Mouse (Mus musculus): Measurements from ENCODE around the gene Slc29a3.
"Not testable (repeated sequence)": the region's sequence is repeated elsewhere in the genome, so short reads cannot be mapped to it uniquely, and the experiment has no call there.

Slc29a3 gene

DNA sequence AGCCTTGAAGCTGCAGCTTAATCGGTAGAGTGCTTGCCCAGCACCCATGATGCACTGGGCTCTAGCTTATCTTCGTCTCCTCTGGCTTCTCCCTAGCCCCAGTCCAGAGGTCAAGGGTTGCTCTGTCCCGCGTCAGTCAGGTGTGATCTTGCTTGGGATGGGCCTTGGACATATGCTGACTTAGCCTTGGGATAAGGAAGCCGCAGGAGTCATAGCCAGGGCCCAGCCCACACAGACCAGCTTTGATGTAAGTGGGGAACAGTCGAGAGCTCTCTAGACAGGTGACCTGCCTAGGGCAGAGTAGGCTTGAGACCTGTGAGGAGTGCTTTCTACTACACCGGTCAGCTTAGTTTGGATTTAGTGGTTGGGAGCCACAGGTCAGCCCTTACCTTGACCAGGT lies 14.8 kb upstream of the Slc29a3 start:
- DNase-seq (ENCODE audit: inconsistent ontology term) = no peak

- DNase-seq (ENCODE audit: inconsistent ontology term) = no peak
Measured at GRCm38 (mm10) chr10:60762126-60762525, 9.5 kb upstream of the Slc29a3 start.

GRCm38 (mm10) chr10:60760377-60760776 lies 7.8 kb upstream of the Slc29a3 start:
- peak; percentile 81 for DNase-seq (ENCODE audit: inconsistent ontology term)

DNA sequence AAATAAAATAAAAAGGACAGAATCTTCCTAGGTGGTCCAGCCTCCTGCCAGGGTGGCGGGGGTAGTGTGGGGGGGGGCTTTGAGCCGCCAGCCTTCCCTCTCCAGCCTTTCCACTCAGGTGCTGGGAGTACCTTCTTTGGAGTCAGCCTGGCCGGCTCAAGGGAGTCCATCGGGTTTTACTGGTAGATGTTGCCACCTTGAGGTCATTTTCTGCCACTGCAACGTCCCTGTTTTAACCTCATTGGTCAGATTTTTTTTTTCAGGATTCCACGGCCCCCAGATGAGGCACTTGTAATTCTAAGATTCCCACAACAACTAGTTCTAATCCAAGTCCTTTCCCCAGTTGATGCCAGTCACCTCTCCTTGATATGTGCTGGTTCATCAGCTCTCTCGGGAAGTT lies 4.4 kb upstream of the Slc29a3 start:
- peak; percentile 45 for DNase-seq (ENCODE audit: inconsistent ontology term)

DNA sequence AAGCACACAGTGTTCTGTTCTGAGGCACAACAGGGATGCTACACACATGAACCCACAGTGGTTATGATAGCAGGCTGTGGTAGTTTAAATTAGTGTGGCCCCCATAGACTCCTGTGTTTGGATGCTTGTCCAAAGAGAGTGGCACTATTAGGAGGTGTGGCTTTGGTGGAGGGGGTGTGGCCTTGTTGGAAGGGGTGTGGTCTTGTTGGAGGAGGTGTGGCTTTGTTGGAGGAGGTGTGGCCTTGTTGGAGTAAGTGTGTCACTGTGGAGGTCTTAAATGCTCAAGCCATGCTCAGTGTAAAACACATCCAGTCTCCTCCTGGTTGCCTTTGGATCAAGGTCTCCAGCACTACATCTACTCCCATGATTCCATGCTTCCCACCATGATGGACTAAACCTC lies 3.6 kb upstream of the Slc29a3 start:
- no peak for DNase-seq (ENCODE audit: inconsistent ontology term)

DNA sequence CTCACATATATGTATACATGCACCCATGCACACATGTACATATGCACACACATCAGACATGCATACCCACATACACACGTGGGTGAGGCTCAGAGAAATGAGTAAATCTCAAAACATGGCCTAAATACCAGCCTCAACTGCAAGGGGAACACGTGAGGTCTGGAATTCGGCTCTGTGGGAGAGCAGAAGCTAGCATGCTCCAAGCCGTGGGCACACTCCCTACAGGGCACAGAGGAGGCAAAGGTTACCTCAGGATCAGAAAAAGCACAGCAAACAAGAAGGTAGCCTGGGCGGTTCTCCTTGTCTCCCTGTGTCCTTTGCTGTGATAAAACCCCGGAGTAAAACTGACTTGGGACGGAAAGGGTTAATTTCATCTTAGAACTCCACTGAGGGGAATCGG lies 1.3 kb upstream of the Slc29a3 start:
- no peak for DNase-seq (ENCODE audit: inconsistent ontology term)

- DNase-seq (ENCODE audit: inconsistent ontology term) = no peak
Measured at GRCm38 (mm10) chr10:60753261-60753660, 667 bp upstream of the Slc29a3 start.

- DNase-seq (ENCODE audit: inconsistent ontology term) = peak; percentile 20
Measured at GRCm38 (mm10) chr10:60747667-60748212, 4.9 kb downstream of the Slc29a3 start.

DNA sequence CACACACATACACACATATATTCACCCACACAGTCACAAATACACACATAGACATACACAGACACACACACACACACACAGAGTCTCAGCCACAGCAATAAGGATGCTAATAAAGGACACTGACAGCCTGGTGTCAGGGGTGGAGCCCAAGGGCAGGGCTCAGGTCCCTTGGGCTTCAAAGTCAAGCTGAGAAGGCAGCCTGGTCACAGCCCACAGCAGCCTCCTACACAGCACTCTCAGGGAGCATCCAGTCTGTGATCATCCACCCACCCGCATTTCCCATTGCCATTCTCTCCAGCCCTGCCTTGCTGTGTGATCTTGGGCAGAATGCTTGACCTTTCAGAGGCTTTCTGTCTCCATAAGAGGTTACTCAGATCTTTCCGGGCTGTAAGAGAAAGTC lies 6.1 kb downstream of the Slc29a3 start:
- no peak for DNase-seq (ENCODE audit: inconsistent ontology term)

GRCm38 (mm10) chr10:60744543-60745290 lies 7.9 kb downstream of the Slc29a3 start:
- no peak for DNase-seq (ENCODE audit: inconsistent ontology term)

GRCm38 (mm10) chr10:60743681-60744080 lies 8.9 kb downstream of the Slc29a3 start:
- DNase-seq (ENCODE audit: inconsistent ontology term) = no peak

DNA sequence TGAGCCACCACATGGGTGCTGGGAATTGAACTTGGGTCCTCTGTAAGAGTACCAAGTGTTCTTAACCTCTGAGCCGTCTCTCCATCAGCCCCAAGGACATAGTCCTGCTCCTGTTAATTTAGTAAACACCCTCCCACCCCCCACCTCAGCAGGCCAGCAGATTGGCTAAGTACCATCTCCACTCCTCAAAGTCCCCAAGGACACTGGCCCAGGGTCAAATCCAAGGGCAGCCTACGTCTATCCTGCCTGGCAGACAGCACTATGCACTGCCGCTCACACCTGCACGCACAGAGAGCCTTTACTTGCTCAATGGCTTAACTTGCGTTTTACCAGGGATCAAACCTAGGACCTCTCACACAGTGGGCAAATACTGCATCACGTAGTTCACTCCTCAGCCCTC lies 9.7 kb downstream of the Slc29a3 start:
- no peak for DNase-seq (ENCODE audit: inconsistent ontology term)

DNA sequence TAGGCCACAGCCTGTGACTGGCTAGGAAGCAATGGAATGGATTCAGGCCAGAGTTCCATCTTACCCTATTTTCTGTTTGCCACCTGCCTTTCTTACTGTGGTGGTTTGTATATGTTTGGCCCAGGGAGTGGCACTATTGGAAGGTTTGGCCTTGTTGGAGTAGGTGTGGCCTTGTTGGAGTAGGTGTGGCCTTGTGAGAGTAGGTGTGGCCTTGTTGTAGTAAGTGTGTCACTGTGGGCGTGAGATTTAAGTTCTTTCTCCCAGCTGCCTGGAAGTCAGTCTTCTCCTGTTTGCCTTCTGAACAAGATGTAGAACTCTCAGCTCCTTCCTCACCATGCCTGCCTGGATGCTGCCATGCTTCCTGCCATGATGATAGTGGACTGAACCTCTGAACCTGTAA lies 10.3 kb downstream of the Slc29a3 start:
- DNase-seq (ENCODE audit: inconsistent ontology term) = not testable (repeated sequence)

DNA sequence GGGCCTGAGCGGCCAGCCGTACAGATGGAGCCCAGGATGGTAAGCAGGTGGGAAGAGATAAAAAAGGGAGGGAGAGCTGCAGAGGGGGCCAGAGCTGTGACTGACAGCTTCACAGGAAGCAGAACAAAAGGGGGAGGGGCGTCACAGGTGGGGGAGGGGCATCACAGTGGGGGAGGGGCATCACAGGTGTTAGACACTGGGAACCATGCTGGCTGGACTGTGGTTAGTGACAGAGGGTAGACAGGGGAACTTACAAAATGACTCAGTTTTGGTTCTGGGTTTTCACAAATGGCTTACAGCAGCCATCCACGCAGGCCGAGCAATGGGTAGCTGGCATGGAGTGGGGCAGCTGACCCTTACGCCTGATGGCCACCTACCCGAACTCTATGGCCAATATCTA lies 11.2 kb downstream of the Slc29a3 start:
- no peak for DNase-seq (ENCODE audit: inconsistent ontology term)

DNA sequence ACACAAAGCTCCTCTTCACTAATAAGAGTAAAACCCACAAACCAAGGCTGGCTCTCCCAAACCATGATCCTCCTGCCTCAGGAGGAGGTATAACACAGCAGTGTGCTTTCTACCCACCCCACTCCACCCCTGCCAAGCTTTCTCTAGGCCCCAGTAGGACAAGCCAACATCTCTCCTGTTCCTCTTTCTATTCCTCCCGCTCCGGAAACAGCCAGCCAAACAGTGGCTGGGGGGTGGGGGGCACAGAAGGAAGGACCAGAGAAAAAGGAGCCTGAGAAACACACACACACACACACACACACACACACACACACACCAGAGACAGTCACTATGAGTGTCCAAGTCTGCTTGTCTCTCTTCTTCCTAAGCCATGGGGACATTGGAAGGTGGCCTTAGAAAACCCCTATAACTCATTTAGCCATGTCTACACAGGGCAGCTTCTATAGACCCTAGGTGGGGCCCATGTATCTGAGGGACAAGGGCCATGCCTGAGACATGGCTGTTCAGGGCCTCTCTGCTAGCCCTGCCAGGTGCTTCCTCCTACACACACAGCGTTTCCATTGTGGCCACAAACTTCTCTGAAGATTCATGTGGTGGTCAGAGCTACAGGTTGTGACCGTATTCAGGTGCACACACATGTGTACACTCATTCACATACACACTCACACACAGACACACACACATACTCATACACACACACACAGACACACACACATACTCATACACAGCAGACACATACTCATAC lies 12.8 kb downstream of the Slc29a3 start:
- DNase-seq (ENCODE audit: inconsistent ontology term) = no peak

DNA sequence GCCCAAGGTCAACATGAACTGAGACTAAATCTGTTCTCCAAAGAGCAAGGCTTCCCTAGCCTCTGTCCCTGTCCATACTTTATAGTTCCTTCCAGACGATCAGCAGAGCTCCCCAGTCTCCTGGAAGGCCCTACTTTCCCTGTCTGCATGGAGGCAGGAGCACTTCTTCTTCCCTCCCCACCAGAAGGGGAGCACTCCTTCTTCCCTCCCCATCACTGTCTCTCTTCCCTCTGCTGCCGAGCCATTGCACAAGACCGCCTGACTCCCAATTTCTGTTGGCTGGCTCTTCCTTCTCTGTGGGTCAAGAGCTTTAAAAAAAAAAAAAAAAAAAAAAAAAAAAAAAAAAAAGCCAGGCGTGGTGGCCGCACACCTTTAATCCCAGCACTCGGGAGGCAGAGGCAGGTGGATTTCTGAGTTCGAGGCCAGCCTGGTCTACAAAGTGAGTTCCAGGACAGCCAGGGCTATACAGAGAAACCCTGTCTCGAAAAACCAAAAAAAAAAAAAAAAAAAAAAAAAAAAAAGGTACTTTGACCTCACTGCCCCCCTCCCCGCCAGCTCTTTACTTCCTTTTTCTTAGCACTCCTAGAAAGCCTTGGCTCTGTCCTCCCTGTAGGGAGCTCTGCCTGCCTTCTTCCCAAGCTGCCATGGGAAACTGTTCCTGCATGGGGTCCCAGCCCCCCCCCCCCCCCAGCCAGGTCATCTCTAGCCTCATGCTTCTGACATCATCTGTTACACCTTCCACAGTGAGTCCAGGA lies 14.5 kb downstream of the Slc29a3 start:
- DNase-seq (ENCODE audit: inconsistent ontology term) = no peak

DNA sequence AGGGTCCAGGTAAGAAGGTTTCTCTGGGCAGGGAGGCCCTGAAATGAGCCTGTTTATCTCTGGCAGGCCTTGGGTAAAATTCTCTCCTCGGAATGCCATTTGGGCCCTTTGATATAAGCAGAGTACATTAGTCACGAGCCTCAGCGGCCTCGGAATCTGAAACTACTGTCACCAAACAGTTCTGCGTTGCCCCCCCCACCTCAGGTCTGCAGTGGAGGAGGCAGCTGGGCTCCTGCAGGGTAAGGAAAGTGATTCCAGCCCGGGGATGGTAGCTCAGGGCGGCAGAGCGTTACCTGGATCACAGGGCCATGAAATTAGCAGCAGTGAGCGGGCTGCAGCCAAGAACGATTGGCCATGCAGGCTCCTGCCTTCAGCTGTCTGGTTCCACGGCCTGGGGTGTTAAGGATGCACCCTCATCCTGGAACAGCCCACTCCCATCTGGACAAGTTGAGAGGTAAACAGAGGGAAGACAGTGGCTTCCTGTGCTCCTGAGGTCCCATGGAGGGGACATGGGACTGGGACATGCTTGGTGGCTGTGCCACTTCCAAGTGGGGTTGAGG lies 15.3 kb downstream of the Slc29a3 start:
- DNase-seq (ENCODE audit: inconsistent ontology term) = no peak

- DNase-seq (ENCODE audit: inconsistent ontology term) = no peak
Measured at GRCm38 (mm10) chr10:60735737-60736136, 16.9 kb downstream of the Slc29a3 start.

DNA sequence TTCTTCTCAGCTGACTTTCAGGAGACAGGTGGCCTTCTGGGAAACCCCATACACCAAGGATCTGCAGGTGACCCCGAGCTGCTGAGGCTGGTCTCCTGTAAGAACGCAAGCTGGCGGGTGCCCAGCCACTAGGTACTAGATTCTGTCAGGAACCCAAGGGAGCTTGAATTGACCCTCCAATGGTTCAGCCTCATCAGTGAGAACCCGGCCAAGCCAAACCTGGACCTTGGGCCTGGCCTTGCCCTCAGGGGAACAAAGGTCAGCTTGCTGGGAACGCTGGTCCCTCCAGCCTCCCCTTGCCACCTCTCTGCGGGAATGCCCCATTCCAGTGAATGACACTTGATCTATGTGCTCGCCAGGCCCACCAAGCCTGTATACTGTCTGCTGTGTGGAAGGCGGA lies 19.1 kb downstream of the Slc29a3 start:
- DNase-seq (ENCODE audit: inconsistent ontology term) = no peak

GRCm38 (mm10) chr10:60732397-60732861 lies 20.2 kb downstream of the Slc29a3 start:
- peak; percentile 9 for DNase-seq (ENCODE audit: inconsistent ontology term)

GRCm38 (mm10) chr10:60731742-60732141 lies 20.9 kb downstream of the Slc29a3 start:
- DNase-seq (ENCODE audit: inconsistent ontology term) = no peak

GRCm38 (mm10) chr10:60727301-60727700 lies 25.3 kb downstream of the Slc29a3 start:
- DNase-seq (ENCODE audit: inconsistent ontology term) = no peak
